Mouse (Mus musculus) heart, adult 2 months (tissue): ENCODE data around the gene Grk4. TPM values are rescaled to one million over a fixed set of nuclear protein-coding genes. Genes with fewer than 3 reads are reported as not detected.

Experiments
- DNase-seq, 2 experiments: peaks; one replicate each; pipeline ENCODE4 v3.0.0; 2021
- H3K27ac ChIP-seq: fragments of 200-600 bp; 2 replicates; pipeline ENCODE4 v1.8.1; 2022
- H3K27me3 ChIP-seq: fragments of 200-500 bp; 2 replicates; pipeline ENCODE4 v1.6.1; 2012; ENCODE audit warnings: mild to moderate bottlenecking, low read length, inconsistent platforms, mixed read lengths; ENCODE audit not compliant: control insufficient read depth, insufficient read depth
- H3K36me3 ChIP-seq: fragments of 200-500 bp; 2 replicates; pipeline ENCODE4 v1.6.1; 2012; ENCODE audit warnings: low read length, inconsistent platforms; ENCODE audit not compliant: control insufficient read depth, insufficient read depth
- H3K4me1 ChIP-seq: fragments of 200-500 bp; 2 replicates; pipeline ENCODE4 v1.6.1; 2011; ENCODE audit warnings: low read length; ENCODE audit not compliant: control insufficient read depth, insufficient read depth
- H3K4me3 ChIP-seq: fragments of 200-600 bp; 2 replicates; pipeline ENCODE4 v1.8.1; 2022
- H3K79me2 ChIP-seq: fragments of 200-500 bp; replicated peaks from 2 replicates; pipeline ENCODE4 v1.6.1; 2012; ENCODE audit warnings: mild to moderate bottlenecking, inconsistent platforms, low read length, moderate library complexity, mixed read lengths; ENCODE audit not compliant: control insufficient read depth, insufficient read depth
- H3K9ac ChIP-seq: fragments of 200-500 bp; 2 replicates; pipeline ENCODE4 v1.6.1; 2012; ENCODE audit warnings: low read depth, mild to moderate bottlenecking, control low read depth, inconsistent platforms, low read length, mixed read lengths
- CTCF ChIP-seq: fragments of 200-600 bp; IDR thresholded peaks from 2 replicates; pipeline ENCODE4 v1.8.1; 2022; ENCODE audit warnings: antibody characterized with exemption, mild to moderate bottlenecking, moderate library complexity
- EP300 ChIP-seq: fragments of 200-500 bp; IDR thresholded peaks from 2 replicates; pipeline ENCODE4 v1.6.1; 2011; ENCODE audit warnings: low read depth, low read length, control low read depth; ENCODE audit not compliant: insufficient read depth
- POLR2A ChIP-seq: fragments of 200-500 bp; IDR thresholded peaks from 2 replicates; pipeline ENCODE4 v1.6.1; 2011; ENCODE audit warnings: mild to moderate bottlenecking, low read depth, low read length, control low read depth; ENCODE audit not compliant: insufficient read depth
- WGBS: fragments of 180-500 bp; shearing (Covaris S2); methylation state at CpG from one replicate; pipeline ENCODE4 v1.1.7; 2018; 5-methylcytosine and 5-hydroxymethylcytosine counted together
- intact Hi-C: fragments of 180-260 bp; cut with DNase I; formaldehyde crosslinking; loops from one replicate; pipeline ENCODE4 v1.15.1; 2025
- long read RNA-seq: library from polyadenylated mRNA; stranded (forward); transcript quantifications from one replicate; pipeline ENCODE4 v2.0.0, GENCODE M21; 2021
- polyA plus RNA-seq: library from polyadenylated mRNA; depleted of rRNA; stranded (reverse); fragments of >200 nt; gene quantifications from 2 replicates; pipeline ENCODE4 v1.2.3, GENCODE M21; 2012; rRNA removed
- total RNA-seq, 2 experiments: library from RNA; stranded (reverse); gene quantifications; 2 replicates each; pipeline ENCODE4 v1.2.3; 2021

Gene Grk4
- under 1 TPM; 0.84 TPM for total RNA-seq
- polyA plus RNA-seq, result 0.74 and 1.3 TPM in 2 replicates
- long read RNA-seq, partial matches to known transcripts, result 0 of 2 reads
- long read RNA-seq, other reads (novel, unspliced or antisense), result 0 of 2 reads

DNA sequence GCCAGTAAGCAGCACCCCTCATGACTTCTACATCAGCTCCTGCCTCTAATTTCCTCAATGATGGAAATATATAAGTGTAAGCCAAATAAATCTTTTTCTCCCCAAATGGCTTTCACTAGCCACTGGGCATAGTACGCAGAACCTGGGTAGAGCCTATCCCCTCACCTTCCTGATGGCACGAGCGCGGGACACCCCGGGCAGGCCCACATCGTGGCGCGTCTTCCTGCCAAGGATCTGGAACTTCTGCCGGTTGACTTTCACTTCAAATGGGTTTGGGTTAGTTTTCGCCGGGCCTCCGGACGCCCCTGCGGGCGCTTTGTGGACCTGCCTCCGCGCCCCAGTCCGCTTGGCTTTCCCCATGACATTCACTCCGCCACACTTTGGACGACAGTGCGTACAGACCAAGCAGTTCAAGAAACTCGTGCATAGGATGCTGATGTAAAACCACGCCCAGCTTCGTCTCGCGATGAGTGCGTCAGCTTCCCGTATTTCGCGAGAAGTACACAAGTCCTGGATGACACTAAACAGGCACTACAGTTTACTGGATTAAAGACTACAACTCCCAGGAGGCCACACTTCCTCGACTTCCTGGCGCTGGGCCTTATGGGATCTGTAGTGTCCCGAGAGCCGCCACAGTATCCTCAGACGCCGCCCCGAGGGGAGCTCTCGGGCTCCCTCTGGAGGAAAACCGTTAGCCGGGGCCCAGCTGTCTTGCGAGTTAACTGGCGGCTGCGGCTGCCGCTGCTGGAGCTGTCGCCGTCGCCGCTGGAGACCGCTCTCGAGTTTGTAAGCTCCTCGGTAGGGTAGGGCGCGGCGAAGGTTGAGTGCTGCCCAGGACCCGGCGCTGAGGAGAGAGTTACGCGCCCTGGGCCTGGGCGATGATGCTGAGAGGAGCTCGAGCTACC is at the start of gene Grk4, which contains the start of gene Nop14:
Grk4 (plus strand) TSS at position 694 of the 905 bp plus-strand sequence.
Nop14 (minus strand) TSS at position 463 of the 905 bp plus-strand sequence.
- peak within 1 kb of the TSS; percentile 78 for H3K4me3 ChIP-seq
- TF ChIP-seq CTCF (no peak; the same call in none of the 2 replicates), EP300 (peak; percentile 86), POLR2A (peak; percentile 93)
- DNase-seq, result peak; percentile 96 to 100
- under 1% methylated on average over 60 of the region's 60 CpGs for WGBS
- no peaks in the 10 kb centered on the region for H3K27me3 ChIP-seq
- peak within 1 kb of the TSS; percentile 86 for H3K27ac ChIP-seq
- intact Hi-C loops, result loop anchor here (2.0 to 10.0 kb wide), 4 partner anchors 23 to 385 kb away; partner anchors contain the start of genes Fam193a, Hgfac, Htt and Mfsd10
- H3K36me3 ChIP-seq, result peaks cover 6% of the 10 kb centered on the region; the same call in 1 of the 2 replicates
- H3K4me1 ChIP-seq, result peaks cover 4% of the 10 kb centered on the region
- H3K9ac ChIP-seq, result peak within 1 kb of the TSS; percentile 80
- no peaks in the 10 kb centered on the region for H3K79me2 ChIP-seq

GRCm38 (mm10) chr5:34632996-34633395 is 27.2 kb upstream of the Grk4 start:
- intact Hi-C loops, result loop anchor here (10.0 kb wide), 1 partner anchor 258 kb away; no protein-coding TSS in a partner anchor
- 95% methylated on average over 2 of the region's 2 CpGs for WGBS
- DNase-seq, result no peak
- H3K36me3 ChIP-seq, result no peaks in the 10 kb centered on the region
- H3K27ac ChIP-seq, result no peak overlapping the region
- no peaks in the 10 kb centered on the region for H3K27me3 ChIP-seq
- no peak overlapping the region for H3K4me3 ChIP-seq
- no peak for TF ChIP-seq EP300
- no peak for TF ChIP-seq CTCF
- no peak for TF ChIP-seq POLR2A
- no peaks in the 10 kb centered on the region for H3K79me2 ChIP-seq
- no peak overlapping the region for H3K9ac ChIP-seq
- H3K4me1 ChIP-seq, result peaks cover 1% of the 10 kb centered on the region; the same call in 1 of the 2 replicates

DNA sequence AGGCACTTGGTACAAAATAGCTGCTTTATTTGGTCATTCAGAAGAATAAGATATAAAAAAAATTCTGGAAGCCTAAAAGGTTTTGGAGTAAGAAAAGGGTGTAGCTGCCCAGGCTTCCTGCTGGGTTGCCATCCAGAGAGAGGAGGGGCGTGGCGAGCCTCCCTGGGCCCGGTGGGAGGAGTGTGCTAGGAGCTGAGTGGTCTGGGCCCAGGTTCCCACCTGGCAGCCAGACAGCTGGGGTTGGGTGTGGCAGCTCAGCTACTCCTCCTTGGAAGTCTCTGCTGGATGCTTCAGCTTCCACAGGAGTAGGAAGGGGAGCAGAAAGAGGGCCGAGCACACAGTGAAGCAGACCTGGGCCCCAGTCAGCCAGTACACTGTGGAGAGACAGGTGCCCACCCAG is 26.5 kb upstream of the Grk4 start:
- no peak overlapping the region for H3K9ac ChIP-seq
- H3K27ac ChIP-seq, result no peak overlapping the region
- no peaks in the 10 kb centered on the region for H3K79me2 ChIP-seq
- H3K27me3 ChIP-seq, result no peaks in the 10 kb centered on the region
- TF ChIP-seq POLR2A, result no peak
- TF ChIP-seq CTCF, result no peak
- no peak for TF ChIP-seq EP300
- H3K4me1 ChIP-seq, result peaks cover 1% of the 10 kb centered on the region; the same call in 1 of the 2 replicates
- H3K4me3 ChIP-seq, result no peak overlapping the region
- intact Hi-C loops, result loop anchor here (10.0 kb wide), 1 partner anchor 259 kb away; no protein-coding TSS in a partner anchor
- DNase-seq, result peak; percentile 56 to 66
- no peaks in the 10 kb centered on the region for H3K36me3 ChIP-seq
- 55% methylated on average over 4 of the region's 4 CpGs for WGBS

DNA sequence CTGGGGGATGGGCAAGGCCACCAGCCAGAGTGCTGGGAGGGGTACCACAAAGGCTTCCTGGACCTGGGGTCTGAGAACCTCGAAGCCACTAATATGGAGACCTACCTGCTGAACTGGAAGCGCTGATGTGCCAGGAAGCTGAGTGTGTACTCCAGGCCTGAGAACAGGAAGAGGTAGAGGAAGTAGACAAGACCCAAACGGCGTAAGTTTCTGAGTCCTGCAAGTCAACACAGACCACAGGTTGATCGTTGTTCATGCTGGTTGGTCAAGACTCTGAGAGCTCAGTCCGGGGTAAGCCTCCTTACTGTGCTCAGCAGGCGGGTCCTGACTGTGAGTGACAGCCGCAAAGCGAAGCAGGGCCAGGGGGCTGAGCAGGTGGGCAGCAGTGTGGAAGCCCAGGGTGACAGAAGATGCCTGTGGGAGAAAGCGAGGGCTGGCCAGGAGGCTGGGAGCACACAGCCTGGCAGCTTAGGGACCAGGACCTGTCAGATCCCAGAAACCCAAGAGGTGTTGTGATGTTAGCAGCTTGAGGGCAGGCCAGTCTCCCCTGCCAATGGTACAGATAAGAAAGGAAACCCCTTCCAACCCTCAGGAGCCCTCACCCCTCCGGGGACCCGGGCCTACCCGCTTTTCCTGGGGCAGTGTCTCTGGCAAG is 25.3 kb upstream of the Grk4 start:
- 77% methylated on average over 13 of the region's 13 CpGs for WGBS
- Histone ChIP-seq H3K27me3 (no peaks in the 10 kb centered on the region), H3K27ac (no peak overlapping the region), H3K4me1 (peaks cover 1% of the 10 kb centered on the region; the same call in 1 of the 2 replicates), H3K36me3 (no peaks in the 10 kb centered on the region), H3K4me3 (no peak overlapping the region), H3K9ac (no peak overlapping the region), H3K79me2 (no peaks in the 10 kb centered on the region)
- intact Hi-C loops, result loop anchor here (10.0 kb wide), 1 partner anchor 260 kb away; no protein-coding TSS in a partner anchor
- no peak for DNase-seq
- TF ChIP-seq CTCF (no peak), POLR2A (no peak), EP300 (no peak)

GRCm38 (mm10) chr5:34635665-34636192 is 24.4 kb upstream of the Grk4 start:
- DNase-seq, result no peak
- no peak overlapping the region for H3K4me3 ChIP-seq
- no peak overlapping the region for H3K27ac ChIP-seq
- intact Hi-C loops, result loop anchor here (2.0 to 10.0 kb wide), 5 partner anchors 25 to 261 kb away; partner anchors contain the start of genes Grk4 and Nop14
- H3K79me2 ChIP-seq, result no peaks in the 10 kb centered on the region
- H3K4me1 ChIP-seq, result peaks cover 1% of the 10 kb centered on the region; the same call in 1 of the 2 replicates
- no peak overlapping the region for H3K9ac ChIP-seq
- TF ChIP-seq POLR2A, result no peak
- TF ChIP-seq CTCF, result no peak
- TF ChIP-seq EP300, result no peak
- H3K36me3 ChIP-seq, result no peaks in the 10 kb centered on the region
- no peaks in the 10 kb centered on the region for H3K27me3 ChIP-seq
- WGBS, result 61% methylated on average over 10 of the region's 10 CpGs
